Mouse (Mus musculus) heart, postnatal 0 days (tissue): ENCODE results near the gene Agbl4.

Experiments used
- CTCF ChIP-seq: IDR thresholded peaks from 2 replicates; pipeline ENCODE4 v1.5.1; 2016; ENCODE audit warnings: antibody characterized with exemption, control low read depth, low read depth
- EP300 ChIP-seq: IDR thresholded peaks from 2 replicates; pipeline ENCODE4 v1.6.1; 2016; ENCODE audit warnings: antibody characterized with exemption, low read depth

GRCm38 (mm10) chr4:111251917-111252316 lies 854.5 kb downstream of the Agbl4 start:
- TF ChIP-seq CTCF (no peak), EP300 (no peak)
